Mouse (Mus musculus): ENCODE data around the gene Prpf6.

Gene Prpf6

GRCm38 (mm10) chr2:181580131-181580772 is 11.4 kb upstream of the Prpf6 start:
- no peak for DNase-seq

- DNase-seq: peak; percentile 84 to 87
Observed at GRCm38 (mm10) chr2:181581016-181581401, 10.7 kb upstream of the Prpf6 start.

GRCm38 (mm10) chr2:181581402-181582120 is 10.1 kb upstream of the Prpf6 start:
- DNase-seq: peak; percentile 87 to 89

- no peak for DNase-seq
Observed at GRCm38 (mm10) chr2:181582358-181582757, 9.3 kb upstream of the Prpf6 start.

- no peak for DNase-seq
Observed at GRCm38 (mm10) chr2:181582939-181583338, 8.7 kb upstream of the Prpf6 start.

- no peak for DNase-seq
Observed at GRCm38 (mm10) chr2:181583460-181584257, 8.0 kb upstream of the Prpf6 start.

GRCm38 (mm10) chr2:181584411-181584942 is 7.2 kb upstream of the Prpf6 start, which contains the start of gene Uckl1:
Gene Uckl1, minus strand, starts transcription at chr2:181584892.
- DNase-seq: no peak

GRCm38 (mm10) chr2:181585506-181585905 is 6.2 kb upstream of the Prpf6 start:
- no peak for DNase-seq

- no peak for DNase-seq
Observed at GRCm38 (mm10) chr2:181586124-181586523, 5.5 kb upstream of the Prpf6 start.

- no peak for DNase-seq
Observed at GRCm38 (mm10) chr2:181587796-181588195, 3.9 kb upstream of the Prpf6 start.

- DNase-seq: no peak
Observed at GRCm38 (mm10) chr2:181588229-181588780, 3.4 kb upstream of the Prpf6 start.

GRCm38 (mm10) chr2:181589011-181589731 is 2.5 kb upstream of the Prpf6 start:
- no peak for DNase-seq

GRCm38 (mm10) chr2:181589732-181590105 is 1.9 kb upstream of the Prpf6 start:
- no peak for DNase-seq

- DNase-seq: no peak
Observed at GRCm38 (mm10) chr2:181590471-181590870, 1.2 kb upstream of the Prpf6 start.

GRCm38 (mm10) chr2:181592231-181593041 is 768 bp downstream of the Prpf6 start, which contains the start of gene Zfp512b:
Gene Zfp512b, minus strand, starts transcription at chr2:181592803.
- peak; percentile 62 to 77 for DNase-seq

- DNase-seq: peak in 1 of 2 experiments; percentile 40
Observed at GRCm38 (mm10) chr2:181593042-181593421, 1.4 kb downstream of the Prpf6 start.

GRCm38 (mm10) chr2:181593937-181594336 is 2.3 kb downstream of the Prpf6 start:
- no peak for DNase-seq

- DNase-seq: peak in 1 of 2 experiments; percentile 47
Observed at GRCm38 (mm10) chr2:181594946-181595696, 3.5 kb downstream of the Prpf6 start.

GRCm38 (mm10) chr2:181596221-181596960 is 4.7 kb downstream of the Prpf6 start:
- no peak for DNase-seq

Data from lung, adult 18-20 months (tissue).